Comparison of ENCODE assay signal across 24 mouse cellular contexts in the genomic region with DNA sequence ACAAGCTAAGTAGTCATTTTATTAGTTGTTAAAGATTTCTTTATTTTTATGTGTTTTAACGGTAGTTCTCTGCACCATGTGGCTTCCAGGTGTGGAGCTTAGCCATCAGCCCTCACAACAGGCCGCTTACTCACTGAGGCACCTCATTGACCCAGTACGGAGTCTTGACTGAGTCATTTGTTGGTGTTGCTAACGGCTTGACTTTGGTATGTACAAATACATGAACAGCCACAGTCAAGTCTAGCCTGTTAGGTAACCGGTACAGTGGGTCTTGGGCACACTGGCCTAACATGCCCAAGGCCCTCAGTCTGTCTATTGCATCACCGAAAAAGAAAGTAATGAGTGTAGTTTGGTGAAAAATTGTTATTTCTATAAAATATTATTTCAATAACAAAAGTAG. TPM values are rescaled to one million over a fixed set of nuclear protein-coding genes. Genes with fewer than 3 reads are reported as not detected.
DNase-seq lines count a peak whose midpoint lies in the region; ATAC-seq and TF ChIP-seq lines count a peak whose summit lies in the region.
"Had no signal": no experiment of that assay in that cellular context is flagged by ENCODE, and none has a peak within 500 bp of the region (broad histone marks: within the 10 kb centered on the region; RNA-seq: fewer than 3 reads in every experiment).

No protein-coding gene starts in this region.

- intact Hi-C loops in left cerebral cortex, adult 2 months (cut with DNase I), result no loop called here

- H3K4me1 ChIP-seq in neural tube, embryonic 11.5 days (ENCODE audit: control insufficient read depth, insufficient read depth, low read length), result no peaks in the 10 kb centered on the region
- no peaks in the 10 kb centered on the region for H3K4me1 ChIP-seq in stomach, postnatal 0 days (replicated peaks; ENCODE audit: control insufficient read depth, insufficient read depth)
- H3K4me1 ChIP-seq: neural tube, embryonic 12.5 days had no signal

- peak; percentile 14 for DNase-seq in cerebellum, adult 11-12 months
- DNase-seq in cerebellum, adult 9-11 months, result no peak
- DNase-seq in neural tube, embryonic 11.5 days (ENCODE audit: low spot score), result peak; percentile 5
- DNase-seq in neural tube, embryonic 10.5 days (ENCODE audit: extremely low spot score, low spot score), result no peak
- peak; percentile 36 for DNase-seq in gonadal fat pad, adult 2 months (ENCODE audit: low read depth)
- no peak for DNase-seq in stomach, postnatal 0 days (ENCODE audit: low spot score)
- no peak for DNase-seq in thymus, postnatal 25 days
- DNase-seq in left cerebral cortex, adult 2 months (ENCODE audit: extremely low spot score in 1 of 2, low spot score in 2 of 2), result no peak
- DNase-seq: adrenal gland, postnatal 36 days; cerebellum, adult 18-20 months; gastrocnemius, postnatal 14 days; heart, postnatal 10 days; kidney, postnatal 36 days; layer of hippocampus, adult 9-11 months; thymus, postnatal 14 days had no signal

- WGBS in neural tube, embryonic 11.5 days, result 83% methylated on average over 6 of the region's 6 CpGs
- whole genome bisulfite sequencing in stomach, postnatal 0 days, result 68% methylated on average over 6 of the region's 6 CpGs

- no peaks in the 10 kb centered on the region for H3K9me3 ChIP-seq in neural tube, embryonic 11.5 days (ENCODE audit: control insufficient read depth, low read length)
- no peaks in the 10 kb centered on the region for H3K9me3 ChIP-seq in stomach, postnatal 0 days (ENCODE audit: control insufficient read depth, low read length)
- H3K9me3 ChIP-seq: heart, embryonic 10.5 days; limb, embryonic 13.5 days; neural tube, embryonic 12.5 days had no signal

- TF ChIP-seq EP300 in stomach, postnatal 0 days (optimal IDR thresholded peaks at IDR 0.05), result no peak

- peaks cover 18% of the 10 kb centered on the region for H3K36me3 ChIP-seq in neural tube, embryonic 11.5 days (ENCODE audit: control insufficient read depth, insufficient read depth, low read length)
- peaks cover 11% of the 10 kb centered on the region; the same call in 1 of the 2 replicates for H3K36me3 ChIP-seq in stomach, postnatal 0 days (ENCODE audit: control insufficient read depth, insufficient read depth, low read length)

- H3K4me2 ChIP-seq in neural tube, embryonic 11.5 days (ENCODE audit: low read depth), result no peak overlapping the region
- no peak overlapping the region for H3K4me2 ChIP-seq in stomach, postnatal 0 days (replicated peaks; ENCODE audit: low read depth)
- H3K4me2 ChIP-seq: hindbrain, embryonic 14.5 days; limb, embryonic 13.5 days; midbrain, embryonic 11.5 days; neural tube, embryonic 12.5 days had no signal

- H3K27me3 ChIP-seq in neural tube, embryonic 11.5 days (ENCODE audit: control insufficient read depth, insufficient read depth, low read length), result no peaks in the 10 kb centered on the region
- no peaks in the 10 kb centered on the region for H3K27me3 ChIP-seq in stomach, postnatal 0 days (ENCODE audit: control insufficient read depth, insufficient read depth, low read length)
- H3K27me3 ChIP-seq: limb, embryonic 13.5 days; neural tube, embryonic 12.5 days had no signal

- no peak for TF ChIP-seq CTCF in stomach, postnatal 0 days (IDR thresholded peaks at IDR 0.05; ENCODE audit: low read depth)
- no peak for TF ChIP-seq CTCF in left cerebral cortex, adult 2 months (IDR thresholded peaks at IDR 0.05)

- H3K27ac ChIP-seq in neural tube, embryonic 11.5 days (ENCODE audit: low read depth, low read length), result no peak overlapping the region
- no peak overlapping the region for H3K27ac ChIP-seq in stomach, postnatal 0 days (replicated peaks)
- H3K27ac ChIP-seq in left cerebral cortex, adult 2 months, result no peak overlapping the region; the same call in 1 of the 2 replicates
- H3K27ac ChIP-seq: heart, embryonic 10.5 days; hindbrain, embryonic 14.5 days; limb, embryonic 13.5 days; liver, embryonic 14.5 days; macrophage; neural tube, embryonic 12.5 days had no signal

- H3K9ac ChIP-seq in neural tube, embryonic 11.5 days (ENCODE audit: low read length), result no peak overlapping the region
- H3K9ac ChIP-seq in stomach, postnatal 0 days (ENCODE audit: low read length), result no peak overlapping the region
- H3K9ac ChIP-seq: hindbrain, embryonic 14.5 days; limb, embryonic 13.5 days; liver, embryonic 14.5 days; neural tube, embryonic 12.5 days had no signal

- no peak overlapping the region for H3K4me3 ChIP-seq in neural tube, embryonic 11.5 days (ENCODE audit: low read depth, low read length)
- no peak overlapping the region for H3K4me3 ChIP-seq in stomach, postnatal 0 days (ENCODE audit: low read depth, low read length)
- no peak overlapping the region for H3K4me3 ChIP-seq in left cerebral cortex, adult 2 months
- H3K4me3 ChIP-seq: heart, embryonic 10.5 days; limb, embryonic 13.5 days; neural tube, embryonic 12.5 days had no signal

- no peak for ATAC-seq in neural tube, embryonic 11.5 days (ENCODE audit: insufficient read depth, low FRiP score, low TSS enrichment)
- ATAC-seq in stomach, postnatal 0 days (ENCODE audit: low FRiP score, low TSS enrichment), result peak; percentile 40; the same call in 1 of the 2 replicates
- ATAC-seq: forebrain, embryonic 14.5 days; intestine, embryonic 16.5 days had no signal

RNA-seq across cellular contexts. Expression of gene Cspg5, which starts 14.9 kb away (rescaled TPM):
- polyA plus RNA-seq in neural tube, embryonic 11.5 days (2014; fragmentation: Nextera tagmentation; extraction: Ambion mirVana), result 19.6 and 21.3 TPM in 2 replicates
- 1.0 TPM in 2 replicates for polyA plus RNA-seq in gonadal fat pad, adult 2 months (2012; rRNA removed)
- 3.0 and 3.3 TPM in 2 replicates for polyA plus RNA-seq in stomach, postnatal 0 days (2015; fragmentation: Nextera tagmentation; extraction: Ambion mirVana)
- total RNA-seq in left cerebral cortex, adult 2 months (2021), result 100 to 1,000 TPM; 352 to 356 TPM

Comparison
In these comparisons a context has a peak if more than half of its experiments do, and no peak if none do; other contexts are left out.
1. DNase-seq: peak in cerebellum, adult 11-12 months (single experiment), neural tube, embryonic 11.5 days (single experiment) and gonadal fat pad, adult 2 months (single experiment); none in cerebellum, adult 9-11 months (single experiment), neural tube, embryonic 10.5 days (single experiment), stomach, postnatal 0 days (single experiment), thymus, postnatal 25 days (single experiment) and left cerebral cortex, adult 2 months (0 of 2).